Mouse (Mus musculus): ENCODE results near the gene Acr.

- TF ChIP-seq CTCF (conservative IDR thresholded peaks at IDR 0.05; ENCODE audit: low read length), result no peak
- TF ChIP-seq POU5F1 (IDR thresholded peaks at IDR 0.05; ENCODE audit: borderline replicate concordance, low read length), result no peak
These were observed 24.4 kb downstream of the Acr start for GRCm38 (mm10) chr15:89592548-89592947.
